Mouse (Mus musculus): ENCODE measurements at regions not wholly inside any gene's neighbourhood (a gene's known extent, or its start where the extent isn't known, plus 50 kb on each side); places are given as distances from the start of the nearest gene placed in this dataset.

DNA sequence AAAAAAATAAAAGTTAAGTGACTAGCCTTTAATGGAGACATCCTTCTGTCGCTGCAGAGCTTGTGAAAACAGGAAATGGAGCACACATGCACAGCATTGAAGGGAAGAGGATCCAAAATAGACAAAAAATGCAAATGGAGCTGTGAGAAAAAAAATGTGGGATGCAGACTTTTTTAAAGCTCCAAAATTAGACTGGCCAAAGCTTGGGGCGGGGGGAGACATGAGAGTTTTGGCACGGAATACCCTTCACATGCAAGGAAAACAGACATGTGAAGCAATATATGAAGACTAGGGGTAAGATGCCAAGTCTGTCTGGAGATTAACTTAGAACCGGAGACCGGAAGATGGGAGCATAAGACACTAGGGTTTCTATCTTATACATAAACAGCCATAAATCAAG, 156.6 kb upstream of the Dapk1 start:
- H3K9me3 ChIP-seq (replicated peaks) = no peaks in the 10 kb centered on the region
- H3K36me3 ChIP-seq = no peaks in the 10 kb centered on the region
- H3K27ac ChIP-seq = no peak overlapping the region
- no peak overlapping the region for H3K4me3 ChIP-seq
- H3K27me3 ChIP-seq (replicated peaks) = no peaks in the 10 kb centered on the region
- no peak overlapping the region for H3K9ac ChIP-seq
- no peak for ATAC-seq
- no peaks in the 10 kb centered on the region for H3K4me1 ChIP-seq
- WGBS (ENCODE audit: insufficient replicate concordance) = 63% methylated on average over 5 of the region's 5 CpGs
- H3K4me2 ChIP-seq = no peak overlapping the region

DNA sequence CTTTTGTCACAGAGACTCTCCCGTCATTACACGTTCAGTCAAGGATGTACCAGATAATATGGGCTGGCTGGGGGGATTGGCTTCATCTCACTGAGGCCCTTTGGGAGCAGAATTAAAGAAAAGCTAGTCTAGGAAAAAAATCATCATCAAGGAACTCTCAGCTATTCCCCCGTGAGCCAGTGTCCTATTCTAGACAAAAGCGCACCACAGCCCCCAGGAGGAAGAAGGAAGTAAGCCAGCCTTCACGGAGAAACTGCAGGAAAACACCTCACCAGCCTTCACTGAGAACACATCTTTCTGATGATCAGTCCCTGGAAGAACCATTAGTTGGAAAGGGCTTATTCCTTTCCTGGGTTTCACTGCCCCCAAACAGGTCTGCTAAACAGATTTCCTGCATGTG, 154.8 kb upstream of the Dapk1 start:
- Histone ChIP-seq H3K27me3 (replicated peaks) (no peaks in the 10 kb centered on the region), H3K9me3 (replicated peaks) (no peaks in the 10 kb centered on the region), H3K27ac (no peak overlapping the region), H3K36me3 (no peaks in the 10 kb centered on the region), H3K4me1 (no peaks in the 10 kb centered on the region), H3K4me3 (no peak overlapping the region), H3K9ac (no peak overlapping the region), H3K4me2 (no peak overlapping the region)
- ATAC-seq = no peak
- 41% methylated on average over 5 of the region's 5 CpGs for WGBS (ENCODE audit: insufficient replicate concordance)

DNA sequence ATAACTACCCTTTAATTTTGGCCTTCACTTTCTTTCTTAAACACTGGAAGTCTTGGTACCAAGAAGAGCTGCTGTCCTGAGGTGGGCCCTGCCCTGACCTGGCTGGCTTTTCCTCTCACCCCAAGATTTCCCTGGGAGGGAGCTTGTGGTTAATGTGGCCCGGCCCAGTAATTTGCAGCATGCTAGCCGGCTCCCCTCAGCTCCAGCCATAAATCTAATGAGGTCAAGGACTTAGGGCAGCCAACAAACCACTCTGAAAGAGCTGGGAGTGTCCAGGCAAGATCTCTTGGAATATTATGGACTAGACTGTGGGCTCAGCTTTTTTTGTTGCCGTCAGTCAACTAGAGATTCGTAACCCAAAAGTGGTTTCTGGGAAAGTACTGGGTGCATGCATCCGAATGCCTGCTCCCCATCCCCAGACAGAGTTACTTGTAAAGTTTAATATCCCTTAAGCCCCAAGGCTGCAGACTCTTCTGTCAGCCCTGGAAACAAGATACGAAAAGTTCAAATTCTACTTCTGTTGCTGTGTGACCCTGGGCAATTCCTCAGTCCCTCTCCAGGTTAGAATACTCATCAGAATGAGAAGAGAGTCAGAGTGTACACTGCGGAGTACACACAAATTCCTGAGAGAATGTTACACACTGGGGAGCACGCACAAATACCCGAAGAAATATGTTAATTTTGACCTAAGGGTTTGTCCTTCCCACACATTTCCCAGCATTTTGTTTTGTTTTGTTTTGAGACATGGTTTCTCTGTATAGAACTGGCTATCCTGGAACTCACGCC, 150.8 kb upstream of the Dapk1 start:
- no peak overlapping the region for H3K4me2 ChIP-seq
- H3K36me3 ChIP-seq = no peaks in the 10 kb centered on the region
- no peak overlapping the region for H3K9ac ChIP-seq
- no peak overlapping the region for H3K27ac ChIP-seq
- WGBS (ENCODE audit: insufficient replicate concordance) = 71% methylated on average over 10 of the region's 10 CpGs
- no peak for ATAC-seq
- H3K9me3 ChIP-seq (replicated peaks) = no peaks in the 10 kb centered on the region
- H3K4me1 ChIP-seq = peaks cover 22% of the 10 kb centered on the region
- no peak overlapping the region for H3K4me3 ChIP-seq
- no peaks in the 10 kb centered on the region for H3K27me3 ChIP-seq (replicated peaks)

DNA sequence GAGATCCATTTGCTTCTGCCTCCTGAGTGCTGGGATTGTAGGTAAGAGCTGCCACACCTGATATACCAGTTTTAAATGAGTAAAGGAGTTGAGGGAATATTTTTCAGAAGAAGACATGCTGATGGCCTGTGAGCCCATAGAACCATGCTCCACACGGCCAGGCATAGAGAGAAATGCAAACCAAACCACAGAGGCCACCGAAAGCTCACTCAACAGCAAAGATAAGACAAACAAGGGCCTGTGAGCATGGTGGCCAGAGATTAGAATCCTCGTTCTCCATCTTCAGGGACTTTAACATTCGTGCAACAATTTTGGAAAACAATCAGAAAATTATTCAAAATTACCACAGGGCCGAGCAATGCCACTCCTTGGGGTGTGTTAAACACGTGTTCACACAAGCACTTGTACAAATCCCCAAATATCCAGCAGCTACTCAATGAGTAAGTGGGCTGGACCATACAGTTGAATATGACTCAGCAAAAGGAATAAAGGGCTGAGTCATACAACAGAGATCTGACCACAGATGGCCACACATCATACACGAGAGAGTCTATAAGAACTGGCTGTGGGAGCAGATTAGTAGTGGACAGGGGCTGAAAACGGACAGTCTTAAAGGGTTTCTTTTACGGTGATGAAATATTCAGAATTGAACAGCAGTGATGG, 147.8 kb upstream of the Dapk1 start:
- no peak overlapping the region for H3K9ac ChIP-seq
- 33% methylated on average over 9 of the region's 9 CpGs for WGBS (ENCODE audit: insufficient replicate concordance)
- peaks cover 22% of the 10 kb centered on the region for H3K4me1 ChIP-seq
- H3K9me3 ChIP-seq (replicated peaks) = no peaks in the 10 kb centered on the region
- no peak overlapping the region for H3K4me2 ChIP-seq
- H3K4me3 ChIP-seq = no peak overlapping the region
- peak; percentile 80 for ATAC-seq
- peak overlapping the region; percentile 59 for H3K27ac ChIP-seq
- no peaks in the 10 kb centered on the region for H3K36me3 ChIP-seq
- H3K27me3 ChIP-seq (replicated peaks) = no peaks in the 10 kb centered on the region; the same call in 1 of the 2 replicates

DNA sequence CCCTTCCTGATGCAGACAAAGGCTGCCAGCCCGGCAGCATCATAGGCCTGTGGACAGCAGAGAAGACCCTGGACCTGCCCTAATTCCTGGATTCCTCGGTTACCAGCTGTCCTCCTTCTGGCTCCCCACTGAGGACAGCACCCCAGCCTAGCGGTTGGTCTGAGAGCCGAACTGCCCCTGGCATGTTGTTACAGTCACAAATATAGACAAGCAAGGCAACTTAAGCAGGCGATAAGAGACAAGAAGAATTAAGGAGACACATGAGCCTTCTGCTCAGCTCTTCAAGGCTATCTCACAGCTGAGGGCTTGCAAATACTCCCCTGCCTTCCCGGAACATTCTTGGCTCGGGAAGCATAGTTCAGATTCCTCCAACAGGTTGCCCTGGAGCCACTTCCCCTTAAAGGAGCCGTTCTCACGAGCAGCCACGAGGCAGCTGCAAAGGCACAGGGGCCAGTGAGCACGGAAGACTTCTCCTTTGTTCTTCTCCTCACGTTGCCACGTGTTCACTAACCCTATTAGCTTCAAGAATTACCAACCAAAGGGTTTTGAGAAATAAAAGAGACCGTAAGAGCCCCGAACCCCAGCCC, 146.6 kb upstream of the Dapk1 start:
- Histone ChIP-seq H3K9me3 (replicated peaks) (no peaks in the 10 kb centered on the region), H3K4me2 (no peak overlapping the region), H3K9ac (no peak overlapping the region), H3K4me1 (peaks cover 22% of the 10 kb centered on the region), H3K36me3 (no peaks in the 10 kb centered on the region), H3K27ac (peak overlapping the region; percentile 12; the same call in 1 of the 2 replicates), H3K27me3 (replicated peaks) (no peaks in the 10 kb centered on the region; the same call in 1 of the 2 replicates), H3K4me3 (no peak overlapping the region)
- WGBS (ENCODE audit: insufficient replicate concordance) = 32% methylated on average over 15 of the region's 15 CpGs
- ATAC-seq = no peak

DNA sequence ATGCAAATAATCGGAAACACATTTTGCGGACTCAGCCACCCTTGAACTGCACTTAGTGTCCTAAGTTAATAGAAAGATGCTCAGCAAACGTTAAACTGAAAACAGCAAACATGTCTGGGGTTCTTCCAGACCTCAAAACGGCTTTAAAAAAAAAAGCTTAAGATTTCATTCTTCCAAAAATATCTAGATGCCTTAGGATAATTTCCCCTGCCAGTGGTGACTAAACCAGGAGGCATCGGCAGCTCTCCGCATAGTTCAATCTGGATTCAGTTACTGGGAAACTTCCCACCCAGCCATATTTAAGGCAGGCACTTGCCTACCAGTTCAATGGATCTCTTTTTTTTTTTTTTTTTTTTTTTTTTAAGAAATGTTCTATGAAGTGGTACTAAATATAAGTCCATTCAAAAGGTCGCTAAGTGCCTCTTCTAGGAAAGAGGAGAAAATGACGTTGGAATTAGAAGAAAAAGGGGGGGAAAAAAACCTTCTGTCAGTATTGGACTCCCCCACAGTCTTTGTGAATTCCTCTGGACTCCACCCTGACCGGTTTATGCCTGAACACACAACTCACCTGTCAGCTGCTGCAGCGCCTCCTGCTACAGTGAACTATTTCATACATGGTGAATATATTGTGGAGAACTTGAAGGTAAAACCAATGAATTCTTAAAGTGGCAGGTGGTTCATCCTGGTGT, 145.7 kb upstream of the Dapk1 start:
- no peak overlapping the region for H3K9ac ChIP-seq
- H3K4me2 ChIP-seq = no peak overlapping the region
- no peaks in the 10 kb centered on the region; the same call in 1 of the 2 replicates for H3K27me3 ChIP-seq (replicated peaks)
- ATAC-seq = no peak
- H3K4me1 ChIP-seq = peaks cover 22% of the 10 kb centered on the region
- 78% methylated on average over 10 of the region's 10 CpGs for WGBS (ENCODE audit: insufficient replicate concordance)
- H3K27ac ChIP-seq = no peak overlapping the region
- no peaks in the 10 kb centered on the region for H3K36me3 ChIP-seq
- no peaks in the 10 kb centered on the region for H3K9me3 ChIP-seq (replicated peaks)
- no peak overlapping the region for H3K4me3 ChIP-seq

DNA sequence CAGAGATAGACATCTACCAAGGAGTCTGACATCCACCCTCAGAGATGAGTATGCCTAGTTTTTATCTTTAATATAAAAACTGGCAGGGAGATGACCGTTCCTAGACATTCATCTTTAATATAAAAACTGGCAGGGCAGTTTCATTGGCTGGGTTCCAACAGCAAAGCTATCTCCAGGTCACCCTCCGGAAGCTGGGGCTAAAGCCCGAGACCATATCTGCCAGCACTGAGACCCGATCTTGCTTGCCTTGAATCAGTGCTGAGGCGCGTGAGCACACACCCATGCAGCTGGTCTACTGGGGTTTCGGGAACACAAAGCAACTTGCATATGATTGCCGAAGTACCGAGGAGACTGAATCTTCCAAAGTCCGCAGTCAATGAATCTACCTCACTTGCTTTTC, 144.5 kb upstream of the Dapk1 start:
- H3K27me3 ChIP-seq (replicated peaks) = no peaks in the 10 kb centered on the region; the same call in 1 of the 2 replicates
- no peak overlapping the region for H3K9ac ChIP-seq
- no peak overlapping the region for H3K27ac ChIP-seq
- no peaks in the 10 kb centered on the region for H3K36me3 ChIP-seq
- peaks cover 22% of the 10 kb centered on the region for H3K4me1 ChIP-seq
- ATAC-seq = no peak
- H3K4me3 ChIP-seq = no peak overlapping the region
- no peak overlapping the region for H3K4me2 ChIP-seq
- no peaks in the 10 kb centered on the region for H3K9me3 ChIP-seq (replicated peaks)
- 72% methylated on average over 10 of the region's 10 CpGs for WGBS (ENCODE audit: insufficient replicate concordance)

DNA sequence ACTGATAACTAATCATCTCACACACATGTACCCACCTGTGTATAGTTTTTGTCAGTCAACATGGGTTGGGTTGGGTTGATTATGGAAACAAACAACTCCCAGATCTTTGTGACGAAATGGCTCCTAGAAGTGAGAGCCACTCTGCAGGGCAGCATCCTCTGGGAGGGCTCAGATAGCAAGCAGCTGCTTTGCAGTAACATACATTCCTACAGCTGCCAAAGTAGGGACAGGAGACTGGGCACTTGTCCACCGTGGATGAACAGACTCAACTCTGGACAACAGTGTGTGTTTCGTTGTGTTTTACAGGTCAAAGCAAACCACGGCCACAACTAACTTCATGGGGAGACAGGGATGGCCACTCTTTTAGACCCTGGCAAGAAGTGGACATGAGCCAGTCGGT, 142.7 kb upstream of the Dapk1 start:
- Histone ChIP-seq H3K36me3 (no peaks in the 10 kb centered on the region), H3K27ac (no peak overlapping the region), H3K27me3 (replicated peaks) (no peaks in the 10 kb centered on the region; the same call in 1 of the 2 replicates), H3K4me3 (no peak overlapping the region), H3K9me3 (replicated peaks) (no peaks in the 10 kb centered on the region), H3K9ac (no peak overlapping the region), H3K4me2 (no peak overlapping the region), H3K4me1 (peaks cover 15% of the 10 kb centered on the region)
- no peak for ATAC-seq
- 72% methylated on average over 5 of the region's 5 CpGs for WGBS (ENCODE audit: insufficient replicate concordance)

DNA sequence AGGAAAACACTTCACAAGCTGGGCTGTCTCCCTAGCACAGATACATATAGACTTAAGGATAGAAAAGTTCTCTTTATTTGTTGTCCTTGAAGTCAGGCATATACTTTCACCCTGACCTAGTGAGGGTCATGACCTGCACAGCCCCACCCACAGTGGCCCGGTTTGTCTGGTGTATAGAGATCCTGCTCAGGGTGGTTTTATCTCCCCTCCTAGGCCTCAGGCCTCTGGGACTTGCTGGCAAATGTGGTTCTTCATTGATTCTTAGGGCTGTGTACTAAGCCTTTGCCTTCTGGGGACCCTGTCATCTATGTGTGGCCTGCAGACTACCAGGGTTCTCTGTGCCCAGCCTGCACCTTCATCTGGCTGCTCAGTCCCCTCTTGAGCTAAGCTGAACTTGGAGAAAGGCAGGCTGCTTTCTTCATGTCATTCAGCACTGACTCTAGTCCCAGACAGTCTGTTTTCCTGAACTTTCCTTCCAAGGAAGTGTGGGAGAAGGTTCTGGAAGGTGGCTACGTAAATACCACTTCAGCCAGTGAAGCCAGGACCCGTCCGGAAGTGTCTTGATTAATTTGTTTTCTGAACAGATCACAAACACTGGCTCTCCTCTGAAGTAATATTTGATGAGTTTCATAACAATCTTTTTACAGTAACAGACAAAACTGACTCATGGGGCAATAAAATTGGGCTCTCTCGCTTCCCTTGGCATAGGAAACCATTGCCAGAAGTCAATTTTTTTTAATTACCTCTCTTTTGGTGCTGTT, 135.0 kb upstream of the Dapk1 start:
- no peak overlapping the region for H3K9ac ChIP-seq
- no peak overlapping the region for H3K27ac ChIP-seq
- ATAC-seq = peak; percentile 59; the same call in 1 of the 2 replicates
- H3K36me3 ChIP-seq = no peaks in the 10 kb centered on the region
- H3K4me2 ChIP-seq = no peak overlapping the region
- H3K4me1 ChIP-seq = peaks cover 15% of the 10 kb centered on the region
- 67% methylated on average over 5 of the region's 5 CpGs for WGBS (ENCODE audit: insufficient replicate concordance)
- H3K9me3 ChIP-seq (replicated peaks) = no peaks in the 10 kb centered on the region
- no peaks in the 10 kb centered on the region for H3K27me3 ChIP-seq (replicated peaks)
- no peak overlapping the region for H3K4me3 ChIP-seq

DNA sequence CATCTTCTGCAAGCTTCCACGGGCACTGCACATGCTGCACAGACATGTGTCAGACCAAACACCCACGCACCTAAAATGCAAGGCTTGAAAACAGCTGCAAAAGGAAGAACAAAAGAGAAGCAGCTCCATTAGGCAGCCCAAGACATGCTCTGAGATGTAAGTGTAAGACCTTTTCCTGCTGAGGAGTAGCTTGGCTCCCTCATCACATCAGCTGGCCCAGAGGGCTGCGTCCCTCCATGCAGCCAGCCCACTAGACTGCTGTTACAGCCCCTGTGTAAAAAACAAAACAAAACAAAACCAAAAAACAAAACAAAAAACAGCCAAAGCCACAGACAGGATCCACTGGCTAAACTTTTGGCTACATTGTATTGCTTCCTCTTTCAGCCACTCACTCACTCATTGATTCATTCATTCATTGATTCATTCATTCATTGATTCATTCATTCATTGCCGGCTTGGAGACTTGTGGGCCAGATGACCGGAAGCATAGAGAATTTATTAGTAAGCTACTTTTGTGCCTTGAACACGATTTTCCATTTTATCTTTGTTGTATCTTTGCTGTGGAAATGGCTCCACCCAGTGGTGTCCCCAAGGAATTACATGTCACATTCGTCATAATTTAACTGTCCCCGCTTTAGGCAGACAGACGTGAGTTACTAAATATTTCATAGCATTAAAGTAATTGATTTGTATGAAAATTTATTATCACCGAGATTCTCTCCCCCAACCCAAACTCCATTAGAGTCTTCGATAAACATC, 133.7 kb upstream of the Dapk1 start:
- no peak overlapping the region for H3K4me2 ChIP-seq
- H3K27me3 ChIP-seq (replicated peaks) = no peaks in the 10 kb centered on the region
- no peak overlapping the region for H3K4me3 ChIP-seq
- no peaks in the 10 kb centered on the region for H3K9me3 ChIP-seq (replicated peaks)
- ATAC-seq = no peak
- WGBS (ENCODE audit: insufficient replicate concordance) = 25% methylated on average over 11 of the region's 11 CpGs
- no peaks in the 10 kb centered on the region for H3K36me3 ChIP-seq
- no peak overlapping the region for H3K9ac ChIP-seq
- no peak overlapping the region for H3K27ac ChIP-seq
- peaks cover 15% of the 10 kb centered on the region for H3K4me1 ChIP-seq

Data from liver, embryonic 12.5 days (tissue).